Mouse (Mus musculus): Measurements from ENCODE around the gene Snx20. TPM values are rescaled to one million over a fixed set of nuclear protein-coding genes. Genes with fewer than 3 reads are reported as not detected.

Snx20 gene
- total and polyA plus RNA-seq, 3 experiments, result 1.0 to 1.6 (median 1.1) TPM

DNA sequence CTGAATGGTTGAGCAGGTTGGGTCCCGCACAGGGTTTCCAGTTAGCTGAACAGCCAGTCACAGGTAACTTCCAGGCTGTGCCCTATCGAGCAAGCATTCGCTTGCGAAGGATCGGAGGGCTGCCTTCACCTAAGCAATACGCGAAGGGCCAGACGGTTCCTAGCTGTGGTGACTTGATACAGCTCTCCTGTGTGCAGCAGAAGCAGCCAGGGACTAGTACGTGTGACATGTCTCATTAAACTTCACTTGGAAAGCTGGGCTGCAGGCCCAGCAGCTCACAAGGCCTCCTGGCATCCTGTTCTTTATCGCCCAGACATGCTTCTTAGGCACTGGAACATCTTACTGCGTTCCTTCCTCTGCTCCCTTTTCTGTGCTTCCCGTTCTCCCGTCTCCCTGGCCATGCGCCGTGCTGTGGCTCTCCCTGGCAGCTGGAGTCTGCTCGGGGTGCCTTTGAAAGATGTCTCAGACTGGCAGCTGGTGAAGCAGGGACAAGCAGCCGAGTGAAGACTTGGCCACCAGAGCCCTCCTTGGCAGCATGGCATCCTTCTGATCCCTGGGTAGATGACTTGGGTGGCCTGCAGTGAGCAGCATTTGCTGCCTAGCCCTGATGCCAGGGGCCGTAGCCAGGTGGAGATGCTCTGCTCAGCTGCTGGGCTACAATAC, 56.1 kb downstream of the Snx20 start:
- TF ChIP-seq EP300 (IDR thresholded peaks at IDR 0.05; ENCODE audit: insufficient read depth, low read depth, low read length) (no peak), CTCF (IDR thresholded peaks at IDR 0.05) (no peak), POLR2A (IDR thresholded peaks at IDR 0.05; ENCODE audit: insufficient read depth, low read depth, low read length) (no peak)
- Histone ChIP-seq H3K9ac (ENCODE audit: low read depth, low read length) (no peak overlapping the region), H3K4me1 (ENCODE audit: control insufficient read depth, insufficient read depth, low read length) (peaks cover 5% of the 10 kb centered on the region; the same call in 1 of the 2 replicates), H3K79me2 (replicated peaks; ENCODE audit: control insufficient read depth, insufficient read depth, low read length) (no peaks in the 10 kb centered on the region), H3K4me3 (no peak overlapping the region), H3K36me3 (ENCODE audit: control insufficient read depth, insufficient read depth, low read length) (no peaks in the 10 kb centered on the region), H3K27ac (no peak overlapping the region), H3K27me3 (ENCODE audit: control insufficient read depth, insufficient read depth, low read length) (no peaks in the 10 kb centered on the region)
- intact Hi-C loops (cut with DNase I), result no loop called here
- DNase-seq, result no peak
- WGBS, result 70% methylated on average over 18 of the region's 18 CpGs

DNA sequence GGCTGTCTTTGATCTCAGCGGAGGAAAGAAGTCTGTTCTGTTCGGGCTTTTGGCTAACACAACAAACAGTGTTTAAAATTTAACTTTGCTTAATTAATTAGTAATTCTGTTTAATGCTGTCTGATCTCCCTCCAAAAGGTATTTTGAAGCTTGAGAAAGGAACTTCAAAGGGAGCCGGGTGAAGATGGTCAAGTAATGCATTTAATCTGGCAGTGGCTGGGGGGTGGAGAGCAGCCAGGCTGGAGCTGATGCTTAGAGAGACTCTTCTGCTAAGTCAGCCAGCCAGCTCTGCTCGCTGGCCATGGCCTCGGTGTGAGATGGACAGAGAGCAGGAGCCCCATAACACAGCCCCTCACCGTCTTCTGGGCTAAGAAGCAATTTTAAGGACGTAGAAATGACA, 56.7 kb downstream of the Snx20 start:
- Histone ChIP-seq H3K27ac (no peak overlapping the region), H3K36me3 (ENCODE audit: control insufficient read depth, insufficient read depth, low read length) (no peaks in the 10 kb centered on the region), H3K4me3 (no peak overlapping the region), H3K79me2 (replicated peaks; ENCODE audit: control insufficient read depth, insufficient read depth, low read length) (no peaks in the 10 kb centered on the region), H3K27me3 (ENCODE audit: control insufficient read depth, insufficient read depth, low read length) (no peaks in the 10 kb centered on the region), H3K9ac (ENCODE audit: low read depth, low read length) (no peak overlapping the region), H3K4me1 (ENCODE audit: control insufficient read depth, insufficient read depth, low read length) (peaks cover 5% of the 10 kb centered on the region; the same call in 1 of the 2 replicates)
- TF ChIP-seq POLR2A (IDR thresholded peaks at IDR 0.05; ENCODE audit: insufficient read depth, low read depth, low read length), result no peak
- no peak for TF ChIP-seq EP300 (IDR thresholded peaks at IDR 0.05; ENCODE audit: insufficient read depth, low read depth, low read length)
- TF ChIP-seq CTCF (IDR thresholded peaks at IDR 0.05), result no peak
- intact Hi-C loops (cut with DNase I), result no loop called here
- DNase-seq, result no peak
- WGBS, result 74% methylated on average over 7 of the region's 7 CpGs

DNA sequence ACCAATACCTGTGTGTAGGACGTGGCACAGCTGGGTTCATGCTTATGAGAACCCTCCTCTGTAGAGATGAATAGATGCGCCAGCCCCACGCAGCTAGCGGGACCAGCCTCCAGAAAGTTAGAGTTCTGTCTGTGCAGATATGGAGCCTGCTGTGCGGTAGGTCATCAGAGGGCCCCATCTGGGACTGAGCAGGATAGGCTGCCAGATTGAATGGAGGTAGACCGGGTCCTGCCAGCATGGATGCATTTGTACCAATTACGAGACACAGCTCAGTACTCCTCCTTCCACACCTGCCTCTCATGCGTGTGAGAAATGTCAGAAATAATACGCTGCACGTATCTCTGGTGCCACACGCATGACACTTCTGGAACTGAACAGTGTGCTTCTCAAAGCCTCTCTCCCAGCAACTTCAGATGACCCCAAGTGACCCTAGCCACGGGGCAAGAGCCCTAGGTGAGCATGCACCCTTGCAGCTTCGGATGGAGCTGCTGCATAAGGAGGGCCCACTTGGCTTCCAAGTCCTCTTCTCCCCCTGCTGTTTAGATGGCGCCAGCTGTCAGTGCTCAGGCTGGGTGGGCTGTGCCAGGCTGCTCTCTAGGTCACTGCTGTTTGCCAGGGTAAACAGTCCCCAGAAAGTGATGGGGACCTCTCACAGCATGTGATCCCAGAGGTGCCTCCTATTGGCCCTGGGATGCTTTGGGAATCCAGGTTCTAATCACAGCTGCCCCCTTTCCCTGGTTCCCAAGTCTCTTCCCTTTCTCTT, 57.3 kb downstream of the Snx20 start:
- no peaks in the 10 kb centered on the region for H3K27me3 ChIP-seq (ENCODE audit: control insufficient read depth, insufficient read depth, low read length)
- no peaks in the 10 kb centered on the region for H3K36me3 ChIP-seq (ENCODE audit: control insufficient read depth, insufficient read depth, low read length)
- peaks cover 5% of the 10 kb centered on the region; the same call in 1 of the 2 replicates for H3K4me1 ChIP-seq (ENCODE audit: control insufficient read depth, insufficient read depth, low read length)
- TF ChIP-seq CTCF (IDR thresholded peaks at IDR 0.05) (no peak), EP300 (IDR thresholded peaks at IDR 0.05; ENCODE audit: insufficient read depth, low read depth, low read length) (no peak), POLR2A (IDR thresholded peaks at IDR 0.05; ENCODE audit: insufficient read depth, low read depth, low read length) (no peak)
- H3K79me2 ChIP-seq (replicated peaks; ENCODE audit: control insufficient read depth, insufficient read depth, low read length), result no peaks in the 10 kb centered on the region
- no peak overlapping the region for H3K27ac ChIP-seq
- no peak for DNase-seq
- no peak overlapping the region for H3K9ac ChIP-seq (ENCODE audit: low read depth, low read length)
- no peak overlapping the region for H3K4me3 ChIP-seq
- intact Hi-C loops (cut with DNase I), result no loop called here
- 87% methylated on average over 14 of the region's 14 CpGs for WGBS

DNA sequence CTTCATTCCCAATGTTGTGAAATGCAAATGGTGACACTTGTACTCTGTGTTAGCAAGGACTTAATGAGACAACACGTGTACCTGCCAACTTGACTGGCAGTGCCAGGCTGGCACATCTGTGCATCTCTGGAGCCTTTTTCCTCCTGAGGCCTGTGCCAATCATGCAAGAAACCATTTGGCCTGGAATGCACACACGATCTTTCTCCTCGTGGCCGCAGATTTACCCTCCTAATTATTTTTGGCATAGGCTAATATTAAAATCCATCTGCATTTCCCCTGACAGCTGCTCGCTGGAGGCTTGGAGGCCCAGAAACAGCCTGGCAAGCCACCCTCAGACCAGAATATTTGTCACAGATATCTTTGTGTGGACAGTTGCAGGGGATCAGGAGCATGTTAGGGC, 58.3 kb downstream of the Snx20 start:
- H3K27me3 ChIP-seq (ENCODE audit: control insufficient read depth, insufficient read depth, low read length), result no peaks in the 10 kb centered on the region
- peak in 1 of 2 experiments; percentile 18 for DNase-seq
- H3K27ac ChIP-seq, result no peak overlapping the region
- 50% methylated on average over 5 of the region's 5 CpGs for WGBS
- H3K9ac ChIP-seq (ENCODE audit: low read depth, low read length), result no peak overlapping the region
- no peaks in the 10 kb centered on the region for H3K36me3 ChIP-seq (ENCODE audit: control insufficient read depth, insufficient read depth, low read length)
- H3K4me1 ChIP-seq (ENCODE audit: control insufficient read depth, insufficient read depth, low read length), result peaks cover 5% of the 10 kb centered on the region; the same call in 1 of the 2 replicates
- H3K79me2 ChIP-seq (replicated peaks; ENCODE audit: control insufficient read depth, insufficient read depth, low read length), result no peaks in the 10 kb centered on the region
- no peak overlapping the region for H3K4me3 ChIP-seq
- TF ChIP-seq CTCF (IDR thresholded peaks at IDR 0.05) (no peak), EP300 (IDR thresholded peaks at IDR 0.05; ENCODE audit: insufficient read depth, low read depth, low read length) (no peak), POLR2A (IDR thresholded peaks at IDR 0.05; ENCODE audit: insufficient read depth, low read depth, low read length) (no peak)
- intact Hi-C loops (cut with DNase I), result no loop called here

Other genes with a start within 250 kb of the Snx20 start
- 1 to 10 TPM; 2.3 to 2.9 TPM for gene Nkd1, start 114.8 kb downstream of the Snx20 start, total RNA-seq (2021)
- 3.4 and 3.6 TPM in 2 replicates for gene Nkd1, start 114.8 kb downstream of the Snx20 start, polyA plus RNA-seq (2012; rRNA removed)
- 1 to 10 TPM; 1.1 to 1.5 TPM for gene Nod2, start 11.2 kb upstream of the Snx20 start, total RNA-seq (2021)
- gene Nod2, start 11.2 kb upstream of the Snx20 start, polyA plus RNA-seq (2012; rRNA removed), result 1.3 and 1.9 TPM in 2 replicates
- 10 to 100 TPM; 27.1 to 29.4 TPM for gene Cyld, start 60.9 kb upstream of the Snx20 start, total RNA-seq (2021)
- gene Cyld, start 60.9 kb upstream of the Snx20 start, polyA plus RNA-seq (2012; rRNA removed), result 4.8 and 10.1 TPM in 2 replicates

Measured in heart, adult 2 months (tissue).